Mouse (Mus musculus) MEL (cell line): ENCODE data around the gene Kif5a. TPM values are rescaled to one million over a fixed set of nuclear protein-coding genes. Genes with fewer than 3 reads are reported as not detected.

Source experiments
- DNase-seq: peaks from one replicate; pipeline ENCODE4 v3.0.0; 2011; ENCODE audit warnings: low read depth, low spot score
- H3K27ac ChIP-seq: 2 replicates; pipeline ENCODE4 v1.5.1; 2012; ENCODE audit warnings: low read depth, mild to moderate bottlenecking, control low read depth, low read length, moderate library complexity; ENCODE audit not compliant: control insufficient read depth
- H3K27me3 ChIP-seq, 2 experiments: fragments of 150-350 bp in 1 of 2; sonication (generic) in 1 of 2; 2 replicates each; pipeline ENCODE4 v1.6.1; 2012; ENCODE audit warnings: low read length in 2 of 2, mild to moderate bottlenecking in 2 of 2, improper control_type of control experiment in 1 of 2, moderate library complexity in 1 of 2; ENCODE audit not compliant: insufficient read depth in 2 of 2, control insufficient read depth in 1 of 2
- H3K36me3 ChIP-seq, 2 experiments: 2 replicates each; pipeline ENCODE4 v1.6.1; 2012 to 2014; ENCODE audit warnings: low read length in 2 of 2, improper control_type of control experiment in 1 of 2, inconsistent platforms in 1 of 2, mild to moderate bottlenecking in 1 of 2; ENCODE audit not compliant: insufficient read depth in 2 of 2, control insufficient read depth in 1 of 2
- H3K4me1 ChIP-seq, 2 experiments: fragments of 150-350 bp in 1 of 2; sonication (generic) in 1 of 2; 2 replicates each; pipeline ENCODE4 v1.6.1; 2012; ENCODE audit warnings: low read length in 2 of 2, improper control_type of control experiment in 1 of 2, mild to moderate bottlenecking in 1 of 2; ENCODE audit not compliant: insufficient read depth in 2 of 2, control insufficient read depth in 1 of 2
- H3K4me3 ChIP-seq, 2 experiments: fragments of 150-350 bp in 1 of 2; sonication (generic) in 1 of 2; 2 replicates each; pipeline ENCODE4 v1.5.1; 2012; ENCODE audit warnings: low read depth in 2 of 2, low read length in 2 of 2, mild to moderate bottlenecking in 2 of 2, moderate library complexity in 2 of 2, control low read depth in 1 of 2, improper control_type of control experiment in 1 of 2; ENCODE audit not compliant: control insufficient read depth in 1 of 2, insufficient read depth in 1 of 2
- H3K79me2 ChIP-seq: 2 replicates; pipeline ENCODE4 v1.6.1; 2012; ENCODE audit warnings: mild to moderate bottlenecking, low read length, moderate library complexity; ENCODE audit not compliant: control insufficient read depth, poor library complexity, insufficient read depth
- H3K9ac ChIP-seq: 2 replicates; pipeline ENCODE4 v1.6.1; 2012; ENCODE audit warnings: low read depth, mild to moderate bottlenecking, control low read depth, low read length, moderate library complexity; ENCODE audit not compliant: control insufficient read depth, poor library complexity, severe bottlenecking
- H3K9me3 ChIP-seq: fragments of 150-350 bp; sonication (generic); replicated peaks from 2 replicates; pipeline ENCODE4 v1.6.1; 2012; ENCODE audit warnings: mild to moderate bottlenecking, low read length, improper control_type of control experiment, moderate library complexity; ENCODE audit not compliant: insufficient read depth
- CHD2 ChIP-seq: IDR thresholded peaks from 2 replicates; pipeline ENCODE4 v1.6.1; 2011; ENCODE audit warnings: low read length, improper control_type of control experiment
- ELF1 ChIP-seq: IDR thresholded peaks from 2 replicates; pipeline ENCODE4 v1.6.1; 2014; ENCODE audit warnings: low read depth, mild to moderate bottlenecking, inconsistent platforms, low read length, improper control_type of control experiment, moderate library complexity
- GABPA ChIP-seq: IDR thresholded peaks from 2 replicates; pipeline ENCODE4 v1.6.1; 2012; ENCODE audit warnings: low read depth, mild to moderate bottlenecking, inconsistent platforms, low read length, improper control_type of control experiment, moderate library complexity
- HCFC1 ChIP-seq: IDR thresholded peaks from 2 replicates; pipeline ENCODE4 v1.6.1; 2012; ENCODE audit warnings: low read depth, mild to moderate bottlenecking, inconsistent platforms, low read length, improper control_type of control experiment, moderate library complexity
- KAT2A ChIP-seq: conservative IDR thresholded peaks from 2 replicates; pipeline ENCODE4 v1.6.1; 2012; ENCODE audit warnings: low read depth, low read length, improper control_type of control experiment, inconsistent platforms
- MAX ChIP-seq: IDR thresholded peaks from 2 replicates; pipeline ENCODE4 v1.6.1; 2011; ENCODE audit warnings: low read length, improper control_type of control experiment
- MEF2A ChIP-seq: IDR thresholded peaks from 2 replicates; pipeline ENCODE4 v1.6.1; 2014; ENCODE audit warnings: low read depth, mild to moderate bottlenecking, inconsistent platforms, low read length, improper control_type of control experiment; ENCODE audit not compliant: poor library complexity, insufficient replicate concordance, severe bottlenecking; ENCODE audit errors: extremely low read depth
- NELFE ChIP-seq: IDR thresholded peaks from 2 replicates; pipeline ENCODE4 v1.6.1; 2011; ENCODE audit warnings: low read depth, low read length, improper control_type of control experiment
- NRF1 ChIP-seq: IDR thresholded peaks from 2 replicates; pipeline ENCODE4 v1.6.1; 2014; ENCODE audit warnings: low read depth, mild to moderate bottlenecking, inconsistent platforms, low read length, improper control_type of control experiment, moderate library complexity; ENCODE audit not compliant: poor library complexity, insufficient read depth, severe bottlenecking
- POLR2A ChIP-seq, 2 experiments: IDR thresholded peaks; 2 replicates each; pipeline ENCODE4 v1.6.1; 2011 to 2012; ENCODE audit warnings: low read length in 2 of 2, mild to moderate bottlenecking in 2 of 2, control low read depth in 1 of 2, improper control_type of control experiment in 1 of 2, low read depth in 1 of 2, moderate library complexity in 1 of 2; ENCODE audit not compliant: control insufficient read depth in 1 of 2, insufficient read depth in 1 of 2, poor library complexity in 1 of 2
- POLR2AphosphoS2 ChIP-seq: IDR thresholded peaks from 2 replicates; pipeline ENCODE4 v1.6.1; 2011; ENCODE audit warnings: low read length, improper control_type of control experiment
- RAD21 ChIP-seq: IDR thresholded peaks from 2 replicates; pipeline ENCODE4 v1.6.1; 2011; ENCODE audit warnings: mild to moderate bottlenecking, low read depth, low read length, improper control_type of control experiment
- RCOR1 ChIP-seq: IDR thresholded peaks from 2 replicates; pipeline ENCODE4 v1.6.1; 2012; ENCODE audit warnings: low read depth, mild to moderate bottlenecking, inconsistent platforms, low read length, improper control_type of control experiment
- SIN3A ChIP-seq: IDR thresholded peaks from 2 replicates; pipeline ENCODE4 v1.6.1; 2012; ENCODE audit warnings: low read length, improper control_type of control experiment, inconsistent platforms
- TBP ChIP-seq: IDR thresholded peaks from 2 replicates; pipeline ENCODE4 v1.8.0; 2011; ENCODE audit warnings: low read depth, low read length, improper control_type of control experiment
- TCF12 ChIP-seq: IDR thresholded peaks from 2 replicates; pipeline ENCODE4 v1.6.1; 2014; ENCODE audit warnings: low read depth, mild to moderate bottlenecking, inconsistent platforms, low read length, improper control_type of control experiment, moderate library complexity
- ZC3H11A ChIP-seq: IDR thresholded peaks from 2 replicates; pipeline ENCODE4 v1.6.1; 2012; ENCODE audit warnings: low read depth, mild to moderate bottlenecking, inconsistent platforms, low read length, improper control_type of control experiment
- ZMIZ1 ChIP-seq: IDR thresholded peaks from 2 replicates; pipeline ENCODE4 v1.6.1; 2012; ENCODE audit warnings: low read depth, mild to moderate bottlenecking, inconsistent platforms, low read length, improper control_type of control experiment, moderate library complexity
- polyA plus RNA-seq, 2 experiments: library from polyadenylated mRNA; stranded (reverse) in 1 of 2; unstranded in 1 of 2; fragments of >175 nt in 1 of 2; fragments of >200 nt in 1 of 2; gene quantifications; 2 replicates each; pipeline versions ENCODE4 v1.2.1 to v1.2.4; 2012; ENCODE audit warnings: low replicate concordance in 2 of 2, low read depth in 1 of 2; ENCODE audit not compliant: insufficient read length in 2 of 2, insufficient read depth in 1 of 2, missing spikeins in 1 of 2
- total RNA-seq: library from RNA; depleted of rRNA; stranded (reverse); fragments of 300-350 nt; gene quantifications from 2 replicates; pipeline ENCODE4 v1.2.3, GENCODE M21; 2012

Gene Kif5a
- total and polyA plus RNA-seq, 3 experiments, result 0.42 to 1.3 TPM; not detected in 1

DNA sequence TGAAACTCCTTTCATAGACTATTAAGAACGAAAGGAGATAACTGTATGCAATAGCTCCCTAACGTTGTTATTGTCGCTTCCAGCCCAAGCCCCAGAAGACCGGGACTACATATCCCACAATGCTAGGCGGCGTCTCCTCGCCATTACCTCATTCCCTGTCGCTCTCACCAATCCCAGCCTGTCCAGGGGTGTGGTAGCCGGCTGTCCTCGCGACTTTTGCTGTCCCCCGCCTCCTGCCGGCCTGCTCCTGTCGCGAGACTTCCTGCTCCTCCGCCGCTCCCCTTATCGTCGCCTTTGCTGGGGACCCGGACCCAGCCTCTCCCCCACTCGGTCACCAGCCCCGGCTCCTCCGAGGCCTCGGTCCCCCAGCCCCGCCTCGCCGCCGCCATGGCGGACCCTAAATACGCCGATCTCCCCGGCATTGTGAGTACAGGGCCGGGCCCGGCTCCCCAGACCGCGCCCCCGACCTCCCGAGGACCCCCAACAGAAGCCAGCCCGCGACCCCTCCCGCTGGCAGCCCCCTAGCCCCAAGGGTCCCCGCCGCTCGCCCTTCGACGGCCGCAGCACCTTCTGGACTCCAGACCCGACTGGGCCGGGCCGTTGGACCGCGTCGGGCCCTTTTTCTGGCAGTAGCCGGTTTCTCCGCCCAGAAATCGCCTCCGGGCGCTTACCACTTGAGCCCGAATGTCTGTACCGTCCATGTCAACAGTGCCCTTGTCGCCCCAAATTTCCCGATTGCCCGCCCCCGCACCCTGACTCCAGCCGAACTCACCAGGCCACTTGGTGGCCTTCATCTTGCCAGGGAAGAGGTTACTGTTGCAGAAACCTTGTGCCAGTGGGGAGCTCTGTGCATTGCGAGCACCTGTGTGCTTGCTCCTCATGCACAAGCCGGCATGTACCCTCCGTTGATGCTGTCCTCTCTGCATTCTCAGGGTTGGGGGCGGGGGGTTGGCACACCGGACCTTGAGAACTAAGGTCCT lies 3.3 kb upstream of the Kif5a start, which contains the start of gene Dctn2:
TSS of gene Dctn2 (plus strand) at position 257 of the 980 bp plus-strand sequence.
- Histone ChIP-seq H3K4me1 (peaks cover 0 to 21% of the 10 kb centered on the region in 2 experiments), H3K9me3 (no peaks in the 10 kb centered on the region), H3K27ac (peak within 1 kb of the TSS; percentile 49), H3K79me2 (peaks cover 18% of the 10 kb centered on the region)
- peak; percentile 98 for DNase-seq
- no peak for TF ChIP-seq ZC3H11A
- TF ChIP-seq RAD21, result no peak
- peak; percentile 72; the same call in 1 of the 2 replicates for TF ChIP-seq POLR2AphosphoS2
- no peak for TF ChIP-seq MEF2A
- peak; percentile 28 for TF ChIP-seq ELF1
- peak; percentile 86 for TF ChIP-seq KAT2A
- TF ChIP-seq GABPA, result no peak
- TF ChIP-seq TCF12, result peak; percentile 37; the same call in 1 of the 2 replicates
- peak; percentile 86 for TF ChIP-seq SIN3A
- peak; percentile 97 for TF ChIP-seq HCFC1
- TF ChIP-seq NELFE, result peak; percentile 90
- peak; percentile 10; the same call in 1 of the 2 replicates for TF ChIP-seq NRF1
- TF ChIP-seq MAX, result 0 out of 2 replicates have a peak, but pooled peaks have one; percentile 10
- TF ChIP-seq ZMIZ1, result peak; percentile 70; the same call in 1 of the 2 replicates
- TF ChIP-seq TBP, result peak; percentile 68; the same call in 1 of the 2 replicates
- TF ChIP-seq RCOR1, result no peak
- peak; percentile 80 to 87 for TF ChIP-seq POLR2A (IDR thresholded peaks at IDR 0.05; ENCODE audit: control insufficient read depth in 1 of 2, insufficient read depth in 1 of 2, low read depth in 1 of 2, low read length in 2 of 2, poor library complexity in 1 of 2)
- TF ChIP-seq CHD2, result peak; percentile 98
- TF ChIP-seq, all 39 proteins: peak for 13
- H3K4me3 ChIP-seq, result peak within 1 kb of the TSS; percentile 70 to 84
- peaks cover 5 to 12% of the 10 kb centered on the region in 2 experiments; a peak in 3 of 4 replicates for H3K36me3 ChIP-seq
- no peaks in the 10 kb centered on the region for H3K27me3 ChIP-seq
- peak within 1 kb of the TSS; percentile 95 for H3K9ac ChIP-seq
